Mouse (Mus musculus) C2C12 (cell line): ENCODE results near the gene Tigit.

ENCODE experiments used
- CTCF ChIP-seq: IDR thresholded peaks from one replicate; pipeline ENCODE4 v1.5.1; 2011; ENCODE audit not compliant: control insufficient read depth, insufficient read depth, insufficient read length
- MYOD1 ChIP-seq: IDR thresholded peaks from one replicate; pipeline ENCODE4 v1.6.1; 2011; ENCODE audit warnings: low read depth; ENCODE audit not compliant: control insufficient read depth, insufficient read length
- MYOG ChIP-seq: IDR thresholded peaks from one replicate; pipeline ENCODE4 v1.6.1; 2011; ENCODE audit not compliant: control insufficient read depth, insufficient read length; ENCODE audit errors: extremely low read depth

- TF ChIP-seq CTCF (no peak), MYOG (no peak), MYOD1 (no peak)
Observed at GRCm38 (mm10) chr16:43641230-43641629, 22.7 kb downstream of the Tigit start.
